Mouse (Mus musculus) myocyte (in vitro differentiated cells): ENCODE data around the gene Ank3. TPM values are rescaled to one million over a fixed set of nuclear protein-coding genes. Genes with fewer than 3 reads are reported as not detected.

Experiments
- H3K27me3 ChIP-seq: one replicate; pipeline ENCODE4 v1.6.1; 2011; ENCODE audit not compliant: control insufficient read depth, insufficient read depth, insufficient read length
- H3K36me3 ChIP-seq: one replicate; pipeline ENCODE4 v1.6.1; 2011; ENCODE audit not compliant: control insufficient read depth, insufficient read depth
- H3K4me2 ChIP-seq: one replicate; pipeline ENCODE4 v1.6.1; 2011; ENCODE audit warnings: low read depth, control low read depth
- H3K4me3 ChIP-seq: one replicate; pipeline ENCODE4 v1.5.1; 2011; ENCODE audit warnings: mild to moderate bottlenecking, control low read depth, moderate library complexity
- H3K79me2 ChIP-seq: one replicate; pipeline ENCODE4 v1.6.1; 2011; ENCODE audit not compliant: control insufficient read depth, insufficient read depth
- H3ac ChIP-seq: one replicate; pipeline ENCODE4 v1.6.1; 2011; ENCODE audit not compliant: control insufficient read depth, insufficient read length
- CEBPB ChIP-seq: IDR thresholded peaks from 2 replicates; pipeline ENCODE4 v1.6.1; 2011; ENCODE audit warnings: mild to moderate bottlenecking, moderate library complexity; ENCODE audit not compliant: poor library complexity, insufficient read depth, severe bottlenecking
- E2F4 ChIP-seq: IDR thresholded peaks from one replicate; pipeline ENCODE4 v1.6.1; 2011; ENCODE audit warnings: mild to moderate bottlenecking, control low read depth, moderate library complexity; ENCODE audit not compliant: insufficient read depth
- MAX ChIP-seq: IDR thresholded peaks from one replicate; pipeline ENCODE4 v1.6.1; 2011; ENCODE audit warnings: low read depth, mild to moderate bottlenecking, control low read depth
- MYOD1 ChIP-seq, 3 experiments: IDR thresholded peaks; one replicate each; pipeline ENCODE4 v1.6.1; 2011; ENCODE audit warnings: control low read depth in 2 of 3, low read depth in 2 of 3, mild to moderate bottlenecking in 2 of 3, moderate library complexity in 1 of 3; ENCODE audit not compliant: insufficient read length in 2 of 3, control insufficient read depth in 1 of 3
- MYOG ChIP-seq, 3 experiments: IDR thresholded peaks; one replicate each; pipeline ENCODE4 v1.6.1; 2011; ENCODE audit warnings: control low read depth in 2 of 3, low read depth in 2 of 3, mild to moderate bottlenecking in 2 of 3; ENCODE audit not compliant: insufficient read length in 2 of 3, control insufficient read depth in 1 of 3, insufficient read depth in 1 of 3
- POLR2A ChIP-seq: IDR thresholded peaks from one replicate; pipeline ENCODE4 v1.6.1; 2011; ENCODE audit warnings: low read depth, mild to moderate bottlenecking, control low read depth, moderate library complexity; ENCODE audit not compliant: insufficient read length
- POLR2AphosphoS2 ChIP-seq: IDR thresholded peaks from one replicate; pipeline ENCODE4 v1.6.1; 2011; ENCODE audit warnings: low read depth, control low read depth; ENCODE audit not compliant: insufficient read length
- REST ChIP-seq: IDR thresholded peaks from one replicate; pipeline ENCODE4 v1.6.1; 2011; ENCODE audit warnings: mild to moderate bottlenecking, control low read depth, moderate library complexity; ENCODE audit not compliant: insufficient read depth, insufficient read length
- SRF ChIP-seq: IDR thresholded peaks from one replicate; pipeline ENCODE4 v1.6.1; 2011; ENCODE audit warnings: low read depth; ENCODE audit not compliant: control insufficient read depth, insufficient read length
- TCF12 ChIP-seq: IDR thresholded peaks from one replicate; pipeline ENCODE4 v1.6.1; 2011; ENCODE audit warnings: mild to moderate bottlenecking, control low read depth; ENCODE audit not compliant: poor library complexity, insufficient read depth, severe bottlenecking
- TCF3 ChIP-seq: IDR thresholded peaks from one replicate; pipeline ENCODE4 v1.6.1; 2011; ENCODE audit warnings: low read depth, control low read depth; ENCODE audit not compliant: insufficient read length
- USF1 ChIP-seq: IDR thresholded peaks from one replicate; pipeline ENCODE4 v1.6.1; 2011; ENCODE audit warnings: low read depth, mild to moderate bottlenecking, control low read depth, moderate library complexity
- polyA plus RNA-seq: library from polyadenylated mRNA; unstranded; fragments of >200 nt; fragmentation: generic; extraction: Trizol; gene quantifications from one replicate; pipeline ENCODE4 v1.2.1, GENCODE M21; 2012; ENCODE audit warnings: missing spikeins

The Ank3 gene
- polyA plus RNA-seq, 1 experiment, result 5.5 TPM

DNA sequence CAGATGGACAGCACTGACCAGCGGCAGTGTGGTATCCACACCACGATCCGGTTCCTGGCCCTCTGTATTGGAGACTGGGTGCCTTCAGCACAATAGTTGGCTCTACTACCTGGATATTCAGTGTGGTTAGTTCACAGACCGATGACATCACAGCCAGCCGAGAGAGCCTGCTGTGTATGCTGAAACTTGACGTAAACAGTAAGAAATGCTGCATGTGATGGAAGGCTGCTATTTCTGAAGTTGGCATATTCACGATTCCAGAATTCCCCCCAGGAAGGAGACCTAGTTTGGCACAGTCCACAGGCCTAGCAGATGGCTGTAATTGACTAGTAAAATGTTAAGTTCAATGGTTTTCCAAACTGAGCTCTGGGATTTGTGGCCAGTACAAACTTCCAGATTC lies 521.2 kb downstream of the Ank3 start:
- H3K79me2 ChIP-seq, result no peaks in the 10 kb centered on the region
- no peaks in the 10 kb centered on the region for H3K27me3 ChIP-seq
- TF ChIP-seq REST (no peak), POLR2A (no peak), MAX (no peak), TCF12 (no peak), CEBPB (no peak), MYOG (IDR thresholded peaks at IDR 0.05; ENCODE audit: control insufficient read depth in 1 of 3, insufficient read depth in 1 of 3, insufficient read length in 2 of 3, low read depth in 2 of 3) (no peak), MYOD1 (IDR thresholded peaks at IDR 0.05; ENCODE audit: control insufficient read depth in 1 of 3, insufficient read length in 2 of 3, low read depth in 2 of 3) (no peak), E2F4 (no peak), TCF3 (no peak), USF1 (no peak), POLR2AphosphoS2 (no peak), SRF (no peak)
- H3K4me3 ChIP-seq, result no peak overlapping the region
- no peak overlapping the region for H3ac ChIP-seq
- no peaks in the 10 kb centered on the region for H3K36me3 ChIP-seq
- H3K4me2 ChIP-seq, result no peak overlapping the region

DNA sequence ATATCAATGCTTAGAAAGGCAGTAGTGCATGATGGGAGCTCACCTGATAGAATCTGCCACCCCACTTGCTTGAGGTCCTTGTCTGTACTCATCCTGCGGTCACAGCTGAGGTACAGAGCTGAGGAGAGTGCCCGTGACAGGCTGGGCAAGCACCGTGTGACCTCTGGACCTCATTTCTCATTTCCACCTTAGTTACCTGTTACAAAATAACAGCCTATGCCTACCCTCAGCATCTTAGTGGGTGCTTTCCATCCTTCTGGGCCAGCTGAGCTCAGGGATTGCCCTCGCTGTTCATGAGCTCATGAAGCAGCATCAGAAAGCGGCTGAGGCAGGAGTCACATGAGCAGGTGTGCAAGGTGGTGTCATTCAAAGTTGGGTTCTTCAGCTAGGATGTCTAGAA lies 523.5 kb downstream of the Ank3 start:
- no peak overlapping the region for H3ac ChIP-seq

DNA sequence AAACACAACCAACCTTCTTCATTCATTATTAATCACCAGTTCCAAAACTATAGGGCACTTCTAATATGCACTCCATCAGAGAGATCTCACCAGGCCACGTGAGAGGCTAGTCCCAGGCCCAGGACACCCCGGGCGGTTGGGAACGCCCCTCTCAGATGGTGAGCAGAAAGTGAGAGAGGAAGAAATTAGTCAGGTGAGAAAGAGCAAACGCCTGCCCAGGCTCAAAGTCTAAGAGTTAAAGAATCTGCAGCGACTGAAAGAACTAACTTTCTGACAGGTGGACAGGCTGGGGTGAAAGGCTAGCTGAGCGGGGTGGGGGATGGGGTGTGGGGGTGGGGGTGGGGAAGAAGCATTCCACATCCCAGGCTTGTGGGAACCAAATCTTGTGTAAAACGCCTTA lies 525.2 kb downstream of the Ank3 start:
- Histone ChIP-seq H3K36me3 (no peaks in the 10 kb centered on the region), H3K4me3 (no peak overlapping the region), H3K27me3 (no peaks in the 10 kb centered on the region), H3K79me2 (no peaks in the 10 kb centered on the region), H3ac (no peak overlapping the region), H3K4me2 (no peak overlapping the region)
- TF ChIP-seq MYOG (IDR thresholded peaks at IDR 0.05; ENCODE audit: control insufficient read depth in 1 of 3, insufficient read depth in 1 of 3, insufficient read length in 2 of 3, low read depth in 2 of 3) (no peak), E2F4 (no peak), TCF12 (no peak), REST (no peak), MYOD1 (IDR thresholded peaks at IDR 0.05; ENCODE audit: control insufficient read depth in 1 of 3, insufficient read length in 2 of 3, low read depth in 2 of 3) (no peak), CEBPB (no peak), TCF3 (no peak), SRF (no peak), POLR2AphosphoS2 (no peak), MAX (no peak)

More for the DNA sequence above, 523.5 kb downstream of the Ank3 start:
- no peak overlapping the region for H3K4me2 ChIP-seq
- H3K27me3 ChIP-seq, result no peaks in the 10 kb centered on the region
- no peaks in the 10 kb centered on the region for H3K79me2 ChIP-seq
- no peak overlapping the region for H3K4me3 ChIP-seq
- H3K36me3 ChIP-seq, result no peaks in the 10 kb centered on the region
- no peak for TF ChIP-seq TCF12
- no peak for TF ChIP-seq MAX
- no peak for TF ChIP-seq MYOG (IDR thresholded peaks at IDR 0.05; ENCODE audit: control insufficient read depth in 1 of 3, insufficient read depth in 1 of 3, insufficient read length in 2 of 3, low read depth in 2 of 3)
- TF ChIP-seq POLR2A, result no peak

DNA sequence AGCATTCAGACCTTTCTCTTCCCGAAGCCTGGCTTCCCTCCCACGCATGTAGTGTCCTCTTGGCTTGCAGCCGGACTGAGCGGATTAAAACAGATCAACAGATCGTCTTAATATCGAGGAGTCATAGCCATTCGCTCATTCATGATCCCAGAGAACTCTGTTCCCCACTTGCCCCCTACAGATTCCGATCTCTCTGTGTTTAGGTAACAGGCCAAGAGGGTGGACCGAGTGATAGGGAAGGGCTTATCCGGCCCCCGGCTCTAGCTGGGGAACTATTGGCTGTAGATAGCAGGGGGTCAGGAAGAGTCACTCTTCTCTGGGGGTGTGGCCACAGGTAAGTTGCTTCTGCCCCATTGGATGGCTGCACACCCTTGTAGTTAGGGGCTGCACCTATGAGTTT lies 525.7 kb downstream of the Ank3 start:
- H3K79me2 ChIP-seq, result no peaks in the 10 kb centered on the region
- no peak overlapping the region for H3K4me2 ChIP-seq
- no peaks in the 10 kb centered on the region for H3K27me3 ChIP-seq
- no peak overlapping the region for H3ac ChIP-seq
- H3K36me3 ChIP-seq, result no peaks in the 10 kb centered on the region
- no peak overlapping the region for H3K4me3 ChIP-seq
- TF ChIP-seq USF1, result no peak
- no peak for TF ChIP-seq POLR2AphosphoS2
- TF ChIP-seq MYOD1 (IDR thresholded peaks at IDR 0.05; ENCODE audit: control insufficient read depth in 1 of 3, insufficient read length in 2 of 3, low read depth in 2 of 3), result no peak
- no peak for TF ChIP-seq E2F4
- TF ChIP-seq TCF3, result no peak
- TF ChIP-seq SRF, result no peak
- no peak for TF ChIP-seq CEBPB
- TF ChIP-seq REST, result no peak
- TF ChIP-seq MAX, result no peak
- no peak for TF ChIP-seq POLR2A
- no peak for TF ChIP-seq TCF12

DNA sequence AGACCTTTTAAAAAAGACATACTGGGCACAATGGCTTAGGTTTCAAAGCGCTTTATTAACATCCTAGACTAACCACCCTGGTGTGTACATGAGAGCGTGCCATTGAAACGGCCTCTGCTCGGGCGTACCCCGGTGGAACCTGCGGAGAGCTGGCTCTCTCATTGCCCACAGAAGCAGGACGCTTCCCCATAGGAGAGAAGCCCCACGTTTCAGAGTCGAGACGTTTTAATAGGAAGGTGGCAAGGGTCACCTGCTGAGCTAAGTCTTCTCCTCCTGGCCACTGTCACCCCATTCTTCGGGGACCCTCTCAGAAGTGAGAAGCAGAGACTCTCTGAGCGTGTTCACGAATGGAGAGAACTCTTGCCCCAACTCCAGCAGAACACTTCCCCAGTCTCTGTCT lies 526.3 kb downstream of the Ank3 start:
- H3K79me2 ChIP-seq, result no peaks in the 10 kb centered on the region
- TF ChIP-seq MYOD1 (IDR thresholded peaks at IDR 0.05; ENCODE audit: control insufficient read depth in 1 of 3, insufficient read length in 2 of 3, low read depth in 2 of 3) (no peak), SRF (no peak), REST (no peak), MYOG (IDR thresholded peaks at IDR 0.05; ENCODE audit: control insufficient read depth in 1 of 3, insufficient read depth in 1 of 3, insufficient read length in 2 of 3, low read depth in 2 of 3) (no peak), USF1 (no peak), CEBPB (no peak), TCF3 (no peak), POLR2A (no peak), E2F4 (no peak), TCF12 (no peak), POLR2AphosphoS2 (no peak), MAX (no peak)
- H3K4me2 ChIP-seq, result peak overlapping the region; percentile 61
- H3K27me3 ChIP-seq, result no peaks in the 10 kb centered on the region
- peak overlapping the region; percentile 7 for H3K4me3 ChIP-seq
- H3ac ChIP-seq, result no peak overlapping the region
- H3K36me3 ChIP-seq, result no peaks in the 10 kb centered on the region
